Mouse (Mus musculus) retina, postnatal 7 days (tissue): Measurements from ENCODE around the gene Tmem91.

Source experiments
- DNase-seq: peaks from one replicate; pipeline ENCODE4 v3.0.0-alpha.2; 2012; ENCODE audit warnings: low read depth, low spot score

The Tmem91 gene

GRCm38 (mm10) chr7:25626509-25627430 lies 48.2 kb downstream of the Tmem91 start, which contains the start of gene B3gnt8:
B3gnt8 (plus strand) TSS chr7:25626654.
- no peak for DNase-seq

GRCm38 (mm10) chr7:25625594-25626250 lies 49.2 kb downstream of the Tmem91 start:
- no peak for DNase-seq

- no peak for DNase-seq
Measured at GRCm38 (mm10) chr7:25624851-25625250, 50.1 kb downstream of the Tmem91 start.

GRCm38 (mm10) chr7:25623857-25624370 lies 51.1 kb downstream of the Tmem91 start:
- no peak for DNase-seq

GRCm38 (mm10) chr7:25620751-25621150 lies 54.2 kb downstream of the Tmem91 start:
- DNase-seq, result no peak

GRCm38 (mm10) chr7:25620101-25620500 lies 54.9 kb downstream of the Tmem91 start:
- no peak for DNase-seq

- DNase-seq, result no peak
Measured at GRCm38 (mm10) chr7:25619722-25619991, 55.3 kb downstream of the Tmem91 start.
